Mouse (Mus musculus): ENCODE results near the gene Pald1. TPM values are rescaled to one million over a fixed set of nuclear protein-coding genes. Genes with fewer than 3 reads are reported as not detected.
A peak's percentile ranks its signal among the peaks of the same experiment; 100 is the strongest.

The Pald1 gene
- polyA plus RNA-seq, 1 experiment from 2014 or later = 5.7 TPM

GRCm38 (mm10) chr10:61312159-61312558, 71.2 kb downstream of the Pald1 start:
- DNase-seq (ENCODE audit: low spot score) (no peak), ATAC-seq (ENCODE audit: low FRiP score, low TSS enrichment) (peak; percentile 19; the same call in 1 of the 2 replicates)
- 43% methylated on average over 6 of the region's 6 CpGs for whole genome bisulfite sequencing
- H3K4me1 ChIP-seq (replicated peaks; ENCODE audit: control insufficient read depth, insufficient read depth) = no peaks in the 10 kb centered on the region
- H3K4me3 ChIP-seq (ENCODE audit: low read depth, low read length) = no peak overlapping the region
- H3K27ac ChIP-seq (replicated peaks) = peak overlapping the region; percentile 24; the same call in 1 of the 2 replicates
- H3K9ac ChIP-seq (ENCODE audit: low read length) = no peak overlapping the region
- no peaks in the 10 kb centered on the region for H3K27me3 ChIP-seq (ENCODE audit: control insufficient read depth, insufficient read depth, low read length)
- TF ChIP-seq EP300 (optimal IDR thresholded peaks at IDR 0.05) = no peak
- H3K9me3 ChIP-seq (ENCODE audit: control insufficient read depth, low read length) = no peaks in the 10 kb centered on the region
- no peak overlapping the region for H3K4me2 ChIP-seq (replicated peaks; ENCODE audit: low read depth)
- H3K36me3 ChIP-seq (ENCODE audit: control insufficient read depth, insufficient read depth, low read length) = no peaks in the 10 kb centered on the region

GRCm38 (mm10) chr10:61308706-61309320, 74.5 kb downstream of the Pald1 start:
- Histone ChIP-seq H3K4me1 (replicated peaks; ENCODE audit: control insufficient read depth, insufficient read depth) (no peaks in the 10 kb centered on the region), H3K4me3 (ENCODE audit: low read depth, low read length) (no peak overlapping the region), H3K9ac (ENCODE audit: low read length) (no peak overlapping the region), H3K4me2 (replicated peaks; ENCODE audit: low read depth) (no peak overlapping the region), H3K9me3 (ENCODE audit: control insufficient read depth, low read length) (no peaks in the 10 kb centered on the region), H3K27me3 (ENCODE audit: control insufficient read depth, insufficient read depth, low read length) (no peaks in the 10 kb centered on the region), H3K36me3 (ENCODE audit: control insufficient read depth, insufficient read depth, low read length) (no peaks in the 10 kb centered on the region), H3K27ac (replicated peaks) (0 out of 2 replicates have a peak overlapping the region, but pooled peaks have one; percentile 13)
- TF ChIP-seq CTCF (IDR thresholded peaks at IDR 0.05; ENCODE audit: low read depth) (no peak), EP300 (optimal IDR thresholded peaks at IDR 0.05) (no peak)
- no peak for DNase-seq (ENCODE audit: low spot score)
- no peak; the same call in 1 of the 2 replicates for ATAC-seq (ENCODE audit: low FRiP score, low TSS enrichment)
- 57% methylated on average over 12 of the region's 12 CpGs for WGBS

- H3K4me3 ChIP-seq (ENCODE audit: low read depth, low read length) = no peak overlapping the region
- H3K4me1 ChIP-seq (replicated peaks; ENCODE audit: control insufficient read depth, insufficient read depth) = no peaks in the 10 kb centered on the region
- DNase-seq (ENCODE audit: low spot score) = no peak
- H3K4me2 ChIP-seq (replicated peaks; ENCODE audit: low read depth) = no peak overlapping the region
- H3K9ac ChIP-seq (ENCODE audit: low read length) = no peak overlapping the region
- no peak for ATAC-seq (ENCODE audit: low FRiP score, low TSS enrichment)
- H3K27me3 ChIP-seq (ENCODE audit: control insufficient read depth, insufficient read depth, low read length) = no peaks in the 10 kb centered on the region
- 85% methylated on average over 13 of the region's 13 CpGs for WGBS
- TF ChIP-seq EP300 (optimal IDR thresholded peaks at IDR 0.05) (no peak), CTCF (IDR thresholded peaks at IDR 0.05; ENCODE audit: low read depth) (no peak)
- H3K36me3 ChIP-seq (ENCODE audit: control insufficient read depth, insufficient read depth, low read length) = no peaks in the 10 kb centered on the region
- H3K9me3 ChIP-seq (ENCODE audit: control insufficient read depth, low read length) = no peaks in the 10 kb centered on the region
- no peak overlapping the region for H3K27ac ChIP-seq (replicated peaks)
Observed at GRCm38 (mm10) chr10:61305928-61306590, 77.3 kb downstream of the Pald1 start.

- Histone ChIP-seq H3K4me1 (replicated peaks; ENCODE audit: control insufficient read depth, insufficient read depth) (no peaks in the 10 kb centered on the region), H3K9ac (ENCODE audit: low read length) (no peak overlapping the region), H3K4me3 (ENCODE audit: low read depth, low read length) (no peak overlapping the region), H3K4me2 (replicated peaks; ENCODE audit: low read depth) (no peak overlapping the region), H3K27me3 (ENCODE audit: control insufficient read depth, insufficient read depth, low read length) (no peaks in the 10 kb centered on the region), H3K36me3 (ENCODE audit: control insufficient read depth, insufficient read depth, low read length) (no peaks in the 10 kb centered on the region), H3K27ac (replicated peaks) (no peak overlapping the region), H3K9me3 (ENCODE audit: control insufficient read depth, low read length) (no peaks in the 10 kb centered on the region)
- 0 out of 2 replicates have a peak, but pooled peaks have one; percentile 2 for TF ChIP-seq CTCF (IDR thresholded peaks at IDR 0.05; ENCODE audit: low read depth)
- no peak for TF ChIP-seq EP300 (optimal IDR thresholded peaks at IDR 0.05)
- DNase-seq (ENCODE audit: low spot score) = no peak
- 59% methylated on average over 6 of the region's 6 CpGs for WGBS
- ATAC-seq (ENCODE audit: low FRiP score, low TSS enrichment) = no peak
Observed at GRCm38 (mm10) chr10:61304046-61304445, 79.3 kb downstream of the Pald1 start.

GRCm38 (mm10) chr10:61300996-61301395, 82.3 kb downstream of the Pald1 start:
- TF ChIP-seq EP300 (optimal IDR thresholded peaks at IDR 0.05) (no peak), CTCF (IDR thresholded peaks at IDR 0.05; ENCODE audit: low read depth) (no peak)
- 56% methylated on average over 3 of the region's 3 CpGs for WGBS
- Histone ChIP-seq H3K4me2 (replicated peaks; ENCODE audit: low read depth) (no peak overlapping the region), H3K4me1 (replicated peaks; ENCODE audit: control insufficient read depth, insufficient read depth) (no peaks in the 10 kb centered on the region), H3K27ac (replicated peaks) (no peak overlapping the region), H3K9me3 (ENCODE audit: control insufficient read depth, low read length) (no peaks in the 10 kb centered on the region), H3K4me3 (ENCODE audit: low read depth, low read length) (no peak overlapping the region), H3K9ac (ENCODE audit: low read length) (no peak overlapping the region), H3K36me3 (ENCODE audit: control insufficient read depth, insufficient read depth, low read length) (no peaks in the 10 kb centered on the region), H3K27me3 (ENCODE audit: control insufficient read depth, insufficient read depth, low read length) (no peaks in the 10 kb centered on the region)
- DNase-seq (ENCODE audit: low spot score) = no peak
- ATAC-seq (ENCODE audit: low FRiP score, low TSS enrichment) = no peak

- Histone ChIP-seq H3K36me3 (ENCODE audit: control insufficient read depth, insufficient read depth, low read length) (no peaks in the 10 kb centered on the region), H3K9ac (ENCODE audit: low read length) (no peak within 1 kb of the TSS), H3K9me3 (ENCODE audit: control insufficient read depth, low read length) (no peaks in the 10 kb centered on the region), H3K4me3 (ENCODE audit: low read depth, low read length) (no peak within 1 kb of the TSS), H3K27ac (replicated peaks) (no peak within 1 kb of the TSS), H3K4me1 (replicated peaks; ENCODE audit: control insufficient read depth, insufficient read depth) (no peaks in the 10 kb centered on the region), H3K4me2 (replicated peaks; ENCODE audit: low read depth) (no peak within 1 kb of the TSS), H3K27me3 (ENCODE audit: control insufficient read depth, insufficient read depth, low read length) (no peaks in the 10 kb centered on the region)
- DNase-seq (ENCODE audit: low spot score) (no peak), ATAC-seq (ENCODE audit: low FRiP score, low TSS enrichment) (no peak)
- 84% methylated on average over 7 of the region's 7 CpGs for WGBS
- no peak for TF ChIP-seq CTCF (IDR thresholded peaks at IDR 0.05; ENCODE audit: low read depth)
- no peak for TF ChIP-seq EP300 (optimal IDR thresholded peaks at IDR 0.05)
Observed at GRCm38 (mm10) chr10:61297477-61297876, 85.9 kb downstream of the Pald1 start, which contains the start of gene Prf1. Prf1 (plus strand) TSS chr10:61297833.

All from stomach, postnatal 0 days (tissue).